13 mouse cellular contexts compared by ENCODE assay signal in genomic region chr9:106903099-106903790, GRCm38 (mm10).
"Had no signal": no experiment of that assay in that cellular context is flagged by ENCODE, and none has a peak within 500 bp of the region (broad histone marks: within the 10 kb centered on the region; RNA-seq: fewer than 3 reads in every experiment).

No protein-coding gene starts in this region.

- H3K4me3 ChIP-seq: kidney, embryonic 15.5 days; limb, embryonic 12.5 days; limb, embryonic 15.5 days; liver, embryonic 13.5 days; midbrain, embryonic 12.5 days; midbrain, embryonic 15.5 days; myocyte; neural tube, embryonic 13.5 days; stomach, embryonic 15.5 days had no signal

- H3K27me3 ChIP-seq: kidney, embryonic 15.5 days; limb, embryonic 12.5 days; limb, embryonic 15.5 days; liver, embryonic 13.5 days; midbrain, embryonic 12.5 days; midbrain, embryonic 15.5 days; neural tube, embryonic 13.5 days; stomach, embryonic 15.5 days had no signal

- H3K4me2 ChIP-seq: kidney, embryonic 15.5 days; limb, embryonic 12.5 days; limb, embryonic 15.5 days; liver, embryonic 13.5 days; lung, embryonic 14.5 days; midbrain, embryonic 12.5 days; midbrain, embryonic 15.5 days; neural tube, embryonic 13.5 days; stomach, embryonic 15.5 days had no signal

- H3K4me1 ChIP-seq: kidney, embryonic 15.5 days; limb, embryonic 15.5 days; liver, embryonic 13.5 days; midbrain, embryonic 12.5 days; midbrain, embryonic 15.5 days; neural tube, embryonic 13.5 days; stomach, embryonic 15.5 days had no signal

- H3K36me3 ChIP-seq: kidney, embryonic 15.5 days; limb, embryonic 12.5 days; limb, embryonic 15.5 days; liver, embryonic 13.5 days; stomach, embryonic 15.5 days had no signal

- DNase-seq: left cerebral cortex, postnatal 4 days; liver, embryonic 13.5 days; right cerebral cortex, postnatal 25 days; spleen, adult 18-20 months had no signal

- H3K9me3 ChIP-seq: kidney, embryonic 15.5 days; limb, embryonic 12.5 days; limb, embryonic 15.5 days; liver, embryonic 13.5 days; midbrain, embryonic 12.5 days; midbrain, embryonic 15.5 days; neural tube, embryonic 13.5 days; stomach, embryonic 15.5 days had no signal

- H3K27ac ChIP-seq: kidney, embryonic 15.5 days; limb, embryonic 12.5 days; limb, embryonic 15.5 days; liver, embryonic 13.5 days; midbrain, embryonic 12.5 days; midbrain, embryonic 15.5 days; neural tube, embryonic 13.5 days; stomach, embryonic 15.5 days had no signal

- H3K9ac ChIP-seq: kidney, embryonic 15.5 days; limb, embryonic 12.5 days; limb, embryonic 15.5 days; liver, embryonic 13.5 days; lung, embryonic 14.5 days; midbrain, embryonic 12.5 days; midbrain, embryonic 15.5 days; neural tube, embryonic 13.5 days; stomach, embryonic 15.5 days had no signal
